Mouse (Mus musculus): ENCODE measurements at regions not wholly inside any gene's neighbourhood (a gene's known extent, or its start where the extent isn't known, plus 50 kb on each side); places are given as distances from the start of the nearest gene placed in this dataset.

DNA sequence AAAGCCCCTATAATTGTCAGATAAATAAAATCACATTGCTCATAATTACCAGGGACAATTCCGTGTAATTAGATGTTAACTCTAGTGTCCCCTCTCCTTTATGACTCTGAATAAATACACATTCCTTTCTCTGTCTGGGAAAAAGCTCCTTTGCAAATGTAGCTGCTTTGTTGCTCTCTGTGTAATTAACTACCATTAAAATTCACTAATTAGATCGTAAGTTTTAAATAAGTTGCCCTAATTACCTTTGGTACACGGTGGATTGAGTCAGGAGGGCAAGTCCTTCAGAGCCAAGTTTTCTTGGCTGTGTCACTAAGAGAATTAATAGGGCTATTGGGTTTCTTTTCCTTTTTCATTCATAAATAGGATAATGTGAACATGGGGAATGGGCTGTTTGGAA is 834.7 kb downstream of the Tlr4 start:
- no peak for DNase-seq (ENCODE audit: low spot score)

DNA sequence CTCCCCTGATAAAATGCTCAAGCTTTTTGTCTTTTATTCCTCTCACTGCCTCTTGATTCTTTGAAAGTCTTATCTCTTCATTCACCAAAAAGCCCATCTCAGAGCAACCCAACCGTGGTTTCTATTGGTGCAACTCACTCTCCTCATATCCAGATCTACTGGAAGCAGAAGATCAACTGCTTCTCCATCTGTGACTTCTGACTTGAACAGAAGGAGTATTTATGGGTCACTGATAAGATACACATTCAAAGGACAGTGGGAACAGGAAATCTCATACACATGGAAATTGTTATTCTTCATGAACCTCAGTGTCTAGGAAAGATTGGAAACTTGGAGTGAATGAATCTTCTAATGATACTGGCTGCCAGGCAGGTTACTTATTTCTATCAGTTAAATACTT is 846.6 kb downstream of the Tlr4 start:
- DNase-seq (ENCODE audit: low spot score), result no peak

DNA sequence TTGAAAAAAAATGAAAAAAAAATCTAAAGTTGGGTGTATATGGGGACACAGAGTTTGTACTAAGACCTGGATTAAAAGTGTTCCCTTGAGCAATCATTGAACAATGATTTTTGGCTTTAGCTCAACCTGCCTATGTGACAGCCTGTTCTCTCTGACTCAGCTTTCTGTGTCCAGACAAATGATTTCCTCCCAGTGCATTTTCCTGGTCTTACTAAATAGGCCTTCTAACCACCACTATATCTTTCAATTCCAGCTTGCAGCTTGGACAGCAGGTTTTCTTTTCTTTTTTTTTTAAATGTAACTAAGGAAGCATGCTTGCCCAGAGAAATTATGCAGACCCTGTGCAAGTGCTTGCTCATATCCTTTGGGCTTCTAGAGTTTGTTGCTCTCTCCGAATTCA is 850.2 kb downstream of the Tlr4 start:
- no peak for DNase-seq (ENCODE audit: low spot score)

DNA sequence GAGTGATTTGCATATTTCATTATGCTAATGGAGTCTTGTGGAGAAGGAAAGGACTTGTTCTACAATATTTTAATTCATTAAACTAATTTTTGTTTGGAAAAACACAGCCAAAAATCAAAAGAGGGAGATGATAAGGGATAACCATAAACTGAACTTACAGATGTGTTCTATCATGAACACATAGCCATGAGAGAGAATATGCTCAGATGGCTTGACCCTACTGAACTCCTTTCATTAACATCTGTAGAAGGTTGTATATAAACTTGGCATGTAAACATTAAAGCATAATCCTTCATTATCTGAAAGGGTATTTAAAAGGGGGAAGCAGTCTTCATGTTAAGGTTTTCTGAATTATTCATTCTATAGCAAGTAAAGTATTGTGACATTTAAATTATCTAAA is 871.1 kb downstream of the Tlr4 start:
- no peak for DNase-seq (ENCODE audit: low spot score)
